Mouse (Mus musculus) liver, embryonic 14.5 days (tissue): Measurements from ENCODE around the gene Gm11213.

Experiments
- CTCF ChIP-seq: IDR thresholded peaks from 2 replicates; pipeline ENCODE4 v1.5.1; 2016; ENCODE audit warnings: antibody characterized with exemption, low read depth, control low read depth
- EP300 ChIP-seq: IDR thresholded peaks from 2 replicates; pipeline ENCODE4 v1.6.1; 2016; ENCODE audit warnings: antibody characterized with exemption, low read depth

DNA sequence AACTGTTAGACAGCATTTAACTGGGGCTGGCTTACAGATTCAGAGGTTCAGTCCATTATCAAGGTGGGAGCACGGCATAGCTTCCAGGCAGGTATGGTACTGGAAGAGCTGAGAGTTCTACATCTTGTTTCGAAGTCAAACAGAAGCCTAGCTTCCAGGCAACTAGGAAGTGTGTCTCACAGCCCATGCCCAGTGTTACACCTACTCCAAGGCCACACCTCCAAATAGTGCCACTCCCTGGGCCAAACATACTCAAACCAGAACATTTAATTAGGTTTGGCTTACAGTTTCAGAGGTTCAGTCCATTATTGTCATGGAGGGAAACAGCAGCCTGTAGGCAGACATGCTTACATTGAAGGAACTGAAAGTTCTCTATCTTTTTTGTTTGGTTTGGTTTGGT, 50.0 kb downstream of the Gm11213 start:
- TF ChIP-seq CTCF (no peak), EP300 (no peak)
